Mouse (Mus musculus): Measurements from ENCODE around the gene Ush2a. TPM values are rescaled to one million over a fixed set of nuclear protein-coding genes. Genes with fewer than 3 reads are reported as not detected.

Ush2a gene
- polyA plus RNA-seq, 1 experiment, result not detected

DNA sequence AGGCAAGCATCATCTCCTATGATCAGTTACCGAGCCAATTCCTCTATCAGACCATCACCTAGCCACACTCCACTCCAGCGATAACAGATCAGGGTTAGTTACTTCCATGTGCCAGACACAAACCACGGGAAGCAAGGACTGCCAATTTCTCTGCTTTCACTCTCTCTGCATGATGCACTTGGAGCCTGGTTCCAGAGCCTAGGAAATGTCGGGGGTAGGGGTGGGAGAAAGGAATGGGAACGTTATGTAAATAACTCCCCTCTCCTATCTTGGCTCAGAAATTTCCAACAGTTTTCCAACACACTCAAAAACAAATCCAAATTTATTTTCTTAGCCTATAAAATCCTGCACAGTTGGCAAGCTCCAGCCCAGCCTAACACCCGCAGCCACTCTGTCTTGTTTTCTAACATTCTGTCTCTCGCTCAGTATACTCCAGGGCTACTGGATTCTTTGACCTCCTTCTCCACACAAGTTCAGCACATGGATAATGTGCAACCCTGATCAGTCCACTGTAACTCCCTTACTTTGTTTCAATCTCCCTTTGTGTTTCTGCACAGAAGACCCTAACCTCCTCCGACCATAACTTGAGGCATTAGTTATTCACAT, 515.8 kb downstream of the Ush2a start:
- Histone ChIP-seq H3K36me3 (ENCODE audit: control insufficient read depth, insufficient read depth) (no peaks in the 10 kb centered on the region), H3K27me3 (ENCODE audit: control insufficient read depth, insufficient read depth, insufficient read length) (no peaks in the 10 kb centered on the region), H3K79me2 (ENCODE audit: control insufficient read depth, insufficient read depth) (no peaks in the 10 kb centered on the region), H3K4me2 (ENCODE audit: low read depth) (no peak overlapping the region), H3K4me3 (no peak overlapping the region), H3ac (ENCODE audit: control insufficient read depth, insufficient read length) (no peak overlapping the region)
- no peak for TF ChIP-seq TCF12 (IDR thresholded peaks at IDR 0.05; ENCODE audit: insufficient read depth, poor library complexity, severe bottlenecking)
- no peak for TF ChIP-seq SRF (IDR thresholded peaks at IDR 0.05; ENCODE audit: control insufficient read depth, insufficient read length, low read depth)
- TF ChIP-seq MAX (IDR thresholded peaks at IDR 0.05; ENCODE audit: low read depth), result no peak
- TF ChIP-seq MYOG (IDR thresholded peaks at IDR 0.05; ENCODE audit: control insufficient read depth in 1 of 3, insufficient read depth in 1 of 3, insufficient read length in 2 of 3, low read depth in 2 of 3), result no peak
- no peak for TF ChIP-seq TCF3 (IDR thresholded peaks at IDR 0.05; ENCODE audit: insufficient read length, low read depth)
- TF ChIP-seq REST (IDR thresholded peaks at IDR 0.05; ENCODE audit: insufficient read depth, insufficient read length), result no peak
- TF ChIP-seq MYOD1 (IDR thresholded peaks at IDR 0.05; ENCODE audit: control insufficient read depth in 1 of 3, insufficient read length in 2 of 3, low read depth in 2 of 3), result no peak
- TF ChIP-seq POLR2AphosphoS2 (IDR thresholded peaks at IDR 0.05; ENCODE audit: insufficient read length, low read depth), result no peak
- TF ChIP-seq USF1 (IDR thresholded peaks at IDR 0.05; ENCODE audit: low read depth), result no peak
- no peak for TF ChIP-seq POLR2A (IDR thresholded peaks at IDR 0.05; ENCODE audit: insufficient read length, low read depth)
- no peak for TF ChIP-seq CEBPB (IDR thresholded peaks at IDR 0.05; ENCODE audit: insufficient read depth, poor library complexity, severe bottlenecking)
- no peak for TF ChIP-seq E2F4 (IDR thresholded peaks at IDR 0.05; ENCODE audit: insufficient read depth)

DNA sequence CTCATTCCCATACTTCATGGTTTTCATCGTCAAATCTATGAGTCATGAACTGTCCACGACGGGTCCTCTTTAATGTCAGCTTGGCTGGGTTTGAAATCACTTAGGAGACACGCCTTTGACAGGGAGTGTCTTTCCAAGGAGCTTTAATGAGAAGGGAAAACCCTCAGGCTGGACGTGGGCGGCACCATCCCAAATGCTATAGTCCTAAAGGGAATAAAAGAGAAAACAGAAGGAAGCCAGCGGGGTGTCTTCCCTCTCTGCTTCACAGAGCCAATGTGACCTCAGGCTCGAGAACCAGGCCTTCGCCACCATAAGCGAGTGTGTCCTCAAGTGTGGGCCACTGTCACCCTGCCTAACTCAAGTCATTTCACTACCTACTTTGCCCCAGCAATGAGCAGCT, 523.2 kb downstream of the Ush2a start:
- peak overlapping the region; percentile 51 for H3K4me2 ChIP-seq (ENCODE audit: low read depth)

DNA sequence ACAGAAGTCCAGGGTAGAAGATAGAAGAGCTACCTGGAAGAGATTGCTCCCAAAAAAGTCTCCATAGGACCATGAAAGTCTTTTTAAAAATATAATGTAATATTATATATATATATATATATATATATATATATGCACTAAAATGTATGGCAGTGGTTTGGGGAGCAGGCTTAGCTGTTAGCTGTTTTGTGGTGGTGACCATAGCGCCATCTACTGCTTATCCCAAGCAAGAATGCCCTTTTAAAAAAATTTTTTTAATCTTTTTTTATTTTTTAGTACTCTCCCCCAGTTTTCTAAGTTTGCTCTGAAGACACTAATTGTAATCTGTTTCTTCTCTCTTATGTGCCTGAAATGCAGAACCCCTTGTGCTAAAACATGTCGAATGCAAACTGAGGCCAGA, 543.2 kb downstream of the Ush2a start:
- H3K79me2 ChIP-seq (ENCODE audit: control insufficient read depth, insufficient read depth), result no peaks in the 10 kb centered on the region
- TF ChIP-seq TCF3 (IDR thresholded peaks at IDR 0.05; ENCODE audit: insufficient read length, low read depth) (no peak), E2F4 (IDR thresholded peaks at IDR 0.05; ENCODE audit: insufficient read depth) (no peak), CEBPB (IDR thresholded peaks at IDR 0.05; ENCODE audit: insufficient read depth, poor library complexity, severe bottlenecking) (no peak), POLR2AphosphoS2 (IDR thresholded peaks at IDR 0.05; ENCODE audit: insufficient read length, low read depth) (no peak), REST (IDR thresholded peaks at IDR 0.05; ENCODE audit: insufficient read depth, insufficient read length) (no peak), USF1 (IDR thresholded peaks at IDR 0.05; ENCODE audit: low read depth) (no peak), MAX (IDR thresholded peaks at IDR 0.05; ENCODE audit: low read depth) (no peak), POLR2A (IDR thresholded peaks at IDR 0.05; ENCODE audit: insufficient read length, low read depth) (no peak), MYOD1 (IDR thresholded peaks at IDR 0.05; ENCODE audit: control insufficient read depth in 1 of 3, insufficient read length in 2 of 3, low read depth in 2 of 3) (no peak), TCF12 (IDR thresholded peaks at IDR 0.05; ENCODE audit: insufficient read depth, poor library complexity, severe bottlenecking) (no peak), SRF (IDR thresholded peaks at IDR 0.05; ENCODE audit: control insufficient read depth, insufficient read length, low read depth) (no peak), MYOG (IDR thresholded peaks at IDR 0.05; ENCODE audit: control insufficient read depth in 1 of 3, insufficient read depth in 1 of 3, insufficient read length in 2 of 3, low read depth in 2 of 3) (no peak)
- H3K36me3 ChIP-seq (ENCODE audit: control insufficient read depth, insufficient read depth), result no peaks in the 10 kb centered on the region
- no peak overlapping the region for H3K4me2 ChIP-seq (ENCODE audit: low read depth)
- H3K4me3 ChIP-seq, result no peak overlapping the region
- H3K27me3 ChIP-seq (ENCODE audit: control insufficient read depth, insufficient read depth, insufficient read length), result no peaks in the 10 kb centered on the region
- no peak overlapping the region for H3ac ChIP-seq (ENCODE audit: control insufficient read depth, insufficient read length)

More for the DNA sequence above, 523.2 kb downstream of the Ush2a start:
- H3ac ChIP-seq (ENCODE audit: control insufficient read depth, insufficient read length), result no peak overlapping the region
- no peak overlapping the region for H3K4me3 ChIP-seq
- H3K36me3 ChIP-seq (ENCODE audit: control insufficient read depth, insufficient read depth), result no peaks in the 10 kb centered on the region
- TF ChIP-seq POLR2AphosphoS2 (IDR thresholded peaks at IDR 0.05; ENCODE audit: insufficient read length, low read depth), result no peak
- no peak for TF ChIP-seq TCF12 (IDR thresholded peaks at IDR 0.05; ENCODE audit: insufficient read depth, poor library complexity, severe bottlenecking)
- TF ChIP-seq SRF (IDR thresholded peaks at IDR 0.05; ENCODE audit: control insufficient read depth, insufficient read length, low read depth), result no peak
- TF ChIP-seq POLR2A (IDR thresholded peaks at IDR 0.05; ENCODE audit: insufficient read length, low read depth), result no peak
- TF ChIP-seq MYOD1 (IDR thresholded peaks at IDR 0.05; ENCODE audit: control insufficient read depth in 1 of 3, insufficient read length in 2 of 3, low read depth in 2 of 3), result no peak
- no peak for TF ChIP-seq MAX (IDR thresholded peaks at IDR 0.05; ENCODE audit: low read depth)
- no peak for TF ChIP-seq REST (IDR thresholded peaks at IDR 0.05; ENCODE audit: insufficient read depth, insufficient read length)
- TF ChIP-seq CEBPB (IDR thresholded peaks at IDR 0.05; ENCODE audit: insufficient read depth, poor library complexity, severe bottlenecking), result no peak
- no peak for TF ChIP-seq MYOG (IDR thresholded peaks at IDR 0.05; ENCODE audit: control insufficient read depth in 1 of 3, insufficient read depth in 1 of 3, insufficient read length in 2 of 3, low read depth in 2 of 3)
- no peak for TF ChIP-seq E2F4 (IDR thresholded peaks at IDR 0.05; ENCODE audit: insufficient read depth)
- TF ChIP-seq USF1 (IDR thresholded peaks at IDR 0.05; ENCODE audit: low read depth), result no peak
- no peaks in the 10 kb centered on the region for H3K27me3 ChIP-seq (ENCODE audit: control insufficient read depth, insufficient read depth, insufficient read length)
- H3K79me2 ChIP-seq (ENCODE audit: control insufficient read depth, insufficient read depth), result no peaks in the 10 kb centered on the region

DNA sequence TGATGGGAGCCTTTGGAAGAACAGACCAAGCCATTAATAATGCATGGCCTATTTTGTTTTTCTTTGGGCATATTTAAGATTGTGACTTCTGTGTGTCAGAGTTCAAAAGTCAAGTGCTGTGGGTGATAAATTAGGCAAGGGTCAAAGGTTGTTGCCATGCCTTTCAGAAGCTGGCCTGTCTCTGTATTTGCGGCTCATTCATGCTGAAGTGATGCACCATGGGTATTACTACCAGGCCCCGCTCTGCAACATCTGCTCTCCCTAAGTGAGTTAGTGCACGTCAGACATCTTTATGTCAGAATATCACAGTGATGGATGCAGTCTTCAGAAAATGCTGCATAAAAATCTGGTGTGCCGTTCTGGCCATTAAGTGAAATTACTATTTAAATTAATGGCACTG, 544.0 kb downstream of the Ush2a start:
- Histone ChIP-seq H3K4me2 (ENCODE audit: low read depth) (no peak overlapping the region), H3K79me2 (ENCODE audit: control insufficient read depth, insufficient read depth) (no peaks in the 10 kb centered on the region), H3K36me3 (ENCODE audit: control insufficient read depth, insufficient read depth) (no peaks in the 10 kb centered on the region), H3K27me3 (ENCODE audit: control insufficient read depth, insufficient read depth, insufficient read length) (no peaks in the 10 kb centered on the region), H3ac (ENCODE audit: control insufficient read depth, insufficient read length) (no peak overlapping the region), H3K4me3 (no peak overlapping the region)
- TF ChIP-seq POLR2AphosphoS2 (IDR thresholded peaks at IDR 0.05; ENCODE audit: insufficient read length, low read depth), result no peak
- TF ChIP-seq USF1 (IDR thresholded peaks at IDR 0.05; ENCODE audit: low read depth), result no peak
- TF ChIP-seq TCF3 (IDR thresholded peaks at IDR 0.05; ENCODE audit: insufficient read length, low read depth), result no peak
- no peak for TF ChIP-seq MAX (IDR thresholded peaks at IDR 0.05; ENCODE audit: low read depth)
- no peak for TF ChIP-seq MYOD1 (IDR thresholded peaks at IDR 0.05; ENCODE audit: control insufficient read depth in 1 of 3, insufficient read length in 2 of 3, low read depth in 2 of 3)
- no peak for TF ChIP-seq CEBPB (IDR thresholded peaks at IDR 0.05; ENCODE audit: insufficient read depth, poor library complexity, severe bottlenecking)
- TF ChIP-seq REST (IDR thresholded peaks at IDR 0.05; ENCODE audit: insufficient read depth, insufficient read length), result no peak
- no peak for TF ChIP-seq MYOG (IDR thresholded peaks at IDR 0.05; ENCODE audit: control insufficient read depth in 1 of 3, insufficient read depth in 1 of 3, insufficient read length in 2 of 3, low read depth in 2 of 3)
- no peak for TF ChIP-seq POLR2A (IDR thresholded peaks at IDR 0.05; ENCODE audit: insufficient read length, low read depth)
- no peak for TF ChIP-seq TCF12 (IDR thresholded peaks at IDR 0.05; ENCODE audit: insufficient read depth, poor library complexity, severe bottlenecking)
- no peak for TF ChIP-seq E2F4 (IDR thresholded peaks at IDR 0.05; ENCODE audit: insufficient read depth)
- TF ChIP-seq SRF (IDR thresholded peaks at IDR 0.05; ENCODE audit: control insufficient read depth, insufficient read length, low read depth), result no peak

Measured in myocyte (in vitro differentiated cells).